Mouse (Mus musculus) MEL (cell line): ENCODE results near the gene Prrc2c. TPM values are rescaled to one million over a fixed set of nuclear protein-coding genes. Genes with fewer than 3 reads are reported as not detected.

Source experiments
- DNase-seq: peaks from one replicate; pipeline ENCODE4 v3.0.0; 2011; ENCODE audit warnings: low read depth, low spot score
- H3K27ac ChIP-seq: 2 replicates; pipeline ENCODE4 v1.5.1; 2012; ENCODE audit warnings: low read depth, mild to moderate bottlenecking, control low read depth, low read length, moderate library complexity; ENCODE audit not compliant: control insufficient read depth
- H3K27me3 ChIP-seq, 2 experiments: fragments of 150-350 bp in 1 of 2; sonication (generic) in 1 of 2; 2 replicates each; pipeline ENCODE4 v1.6.1; 2012; ENCODE audit warnings: low read length in 2 of 2, mild to moderate bottlenecking in 2 of 2, improper control_type of control experiment in 1 of 2, moderate library complexity in 1 of 2; ENCODE audit not compliant: insufficient read depth in 2 of 2, control insufficient read depth in 1 of 2
- H3K36me3 ChIP-seq, 2 experiments: 2 replicates each; pipeline ENCODE4 v1.6.1; 2012 to 2014; ENCODE audit warnings: low read length in 2 of 2, improper control_type of control experiment in 1 of 2, inconsistent platforms in 1 of 2, mild to moderate bottlenecking in 1 of 2; ENCODE audit not compliant: insufficient read depth in 2 of 2, control insufficient read depth in 1 of 2
- H3K4me1 ChIP-seq, 2 experiments: fragments of 150-350 bp in 1 of 2; sonication (generic) in 1 of 2; 2 replicates each; pipeline ENCODE4 v1.6.1; 2012; ENCODE audit warnings: low read length in 2 of 2, improper control_type of control experiment in 1 of 2, mild to moderate bottlenecking in 1 of 2; ENCODE audit not compliant: insufficient read depth in 2 of 2, control insufficient read depth in 1 of 2
- H3K4me3 ChIP-seq, 2 experiments: fragments of 150-350 bp in 1 of 2; sonication (generic) in 1 of 2; 2 replicates each; pipeline ENCODE4 v1.5.1; 2012; ENCODE audit warnings: low read depth in 2 of 2, low read length in 2 of 2, mild to moderate bottlenecking in 2 of 2, moderate library complexity in 2 of 2, control low read depth in 1 of 2, improper control_type of control experiment in 1 of 2; ENCODE audit not compliant: control insufficient read depth in 1 of 2, insufficient read depth in 1 of 2
- H3K79me2 ChIP-seq: 2 replicates; pipeline ENCODE4 v1.6.1; 2012; ENCODE audit warnings: mild to moderate bottlenecking, low read length, moderate library complexity; ENCODE audit not compliant: control insufficient read depth, poor library complexity, insufficient read depth
- H3K9ac ChIP-seq: 2 replicates; pipeline ENCODE4 v1.6.1; 2012; ENCODE audit warnings: low read depth, mild to moderate bottlenecking, control low read depth, low read length, moderate library complexity; ENCODE audit not compliant: control insufficient read depth, poor library complexity, severe bottlenecking
- H3K9me3 ChIP-seq: fragments of 150-350 bp; sonication (generic); replicated peaks from 2 replicates; pipeline ENCODE4 v1.6.1; 2012; ENCODE audit warnings: mild to moderate bottlenecking, low read length, improper control_type of control experiment, moderate library complexity; ENCODE audit not compliant: insufficient read depth
- BHLHE40 ChIP-seq: IDR thresholded peaks from 2 replicates; pipeline ENCODE4 v1.6.1; 2012; ENCODE audit warnings: low read depth, mild to moderate bottlenecking, inconsistent platforms, low read length, improper control_type of control experiment, borderline replicate concordance
- CHD1 ChIP-seq: IDR thresholded peaks from 2 replicates; pipeline ENCODE4 v1.6.1; 2012; ENCODE audit warnings: low read depth, mild to moderate bottlenecking, inconsistent platforms, low read length, improper control_type of control experiment
- CTCF ChIP-seq, 3 experiments: IDR thresholded peaks in 2 of 3; conservative IDR thresholded peaks in 1 of 3; 2 replicates each; pipeline ENCODE4 v1.5.1; 2011 to 2012; ENCODE audit warnings: low read length in 3 of 3, low read depth in 2 of 3, mild to moderate bottlenecking in 2 of 3, improper control_type of control experiment in 1 of 3, inconsistent platforms in 1 of 3, mixed read lengths in 1 of 3, moderate library complexity in 1 of 3; ENCODE audit not compliant: control insufficient read depth in 1 of 3, insufficient read depth in 1 of 3, poor library complexity in 1 of 3, severe bottlenecking in 1 of 3
- ELF1 ChIP-seq: IDR thresholded peaks from 2 replicates; pipeline ENCODE4 v1.6.1; 2014; ENCODE audit warnings: low read depth, mild to moderate bottlenecking, inconsistent platforms, low read length, improper control_type of control experiment, moderate library complexity
- ETS1 ChIP-seq: IDR thresholded peaks from 2 replicates; pipeline ENCODE4 v1.6.1; 2012; ENCODE audit warnings: low read depth, mild to moderate bottlenecking, inconsistent platforms, low read length, improper control_type of control experiment, moderate library complexity
- HCFC1 ChIP-seq: IDR thresholded peaks from 2 replicates; pipeline ENCODE4 v1.6.1; 2012; ENCODE audit warnings: low read depth, mild to moderate bottlenecking, inconsistent platforms, low read length, improper control_type of control experiment, moderate library complexity
- JUND ChIP-seq: IDR thresholded peaks from 2 replicates; pipeline ENCODE4 v1.6.1; 2011; ENCODE audit warnings: low read depth, mild to moderate bottlenecking, improper control_type of control experiment, low read length
- MEF2A ChIP-seq: IDR thresholded peaks from 2 replicates; pipeline ENCODE4 v1.6.1; 2014; ENCODE audit warnings: low read depth, mild to moderate bottlenecking, inconsistent platforms, low read length, improper control_type of control experiment; ENCODE audit not compliant: poor library complexity, insufficient replicate concordance, severe bottlenecking; ENCODE audit errors: extremely low read depth
- NELFE ChIP-seq: IDR thresholded peaks from 2 replicates; pipeline ENCODE4 v1.6.1; 2011; ENCODE audit warnings: low read depth, low read length, improper control_type of control experiment
- NRF1 ChIP-seq: IDR thresholded peaks from 2 replicates; pipeline ENCODE4 v1.6.1; 2014; ENCODE audit warnings: low read depth, mild to moderate bottlenecking, inconsistent platforms, low read length, improper control_type of control experiment, moderate library complexity; ENCODE audit not compliant: poor library complexity, insufficient read depth, severe bottlenecking
- POLR2AphosphoS2 ChIP-seq: IDR thresholded peaks from 2 replicates; pipeline ENCODE4 v1.6.1; 2011; ENCODE audit warnings: low read length, improper control_type of control experiment
- POLR2AphosphoS5 ChIP-seq: IDR thresholded peaks from 2 replicates; pipeline ENCODE4 v1.6.1; 2012; ENCODE audit warnings: low read depth, borderline replicate concordance, mild to moderate bottlenecking, inconsistent platforms, low read length, moderate library complexity, mixed read lengths
- RAD21 ChIP-seq: IDR thresholded peaks from 2 replicates; pipeline ENCODE4 v1.6.1; 2011; ENCODE audit warnings: mild to moderate bottlenecking, low read depth, low read length, improper control_type of control experiment
- RCOR1 ChIP-seq: IDR thresholded peaks from 2 replicates; pipeline ENCODE4 v1.6.1; 2012; ENCODE audit warnings: low read depth, mild to moderate bottlenecking, inconsistent platforms, low read length, improper control_type of control experiment
- SIN3A ChIP-seq: IDR thresholded peaks from 2 replicates; pipeline ENCODE4 v1.6.1; 2012; ENCODE audit warnings: low read length, improper control_type of control experiment, inconsistent platforms
- TBP ChIP-seq: IDR thresholded peaks from 2 replicates; pipeline ENCODE4 v1.8.0; 2011; ENCODE audit warnings: low read depth, low read length, improper control_type of control experiment
- TCF12 ChIP-seq: IDR thresholded peaks from 2 replicates; pipeline ENCODE4 v1.6.1; 2014; ENCODE audit warnings: low read depth, mild to moderate bottlenecking, inconsistent platforms, low read length, improper control_type of control experiment, moderate library complexity
- ZKSCAN1 ChIP-seq: IDR thresholded peaks from 2 replicates; pipeline ENCODE4 v1.6.1; 2012; ENCODE audit warnings: low read depth, mild to moderate bottlenecking, inconsistent platforms, low read length, improper control_type of control experiment, moderate library complexity
- polyA plus RNA-seq, 2 experiments: library from polyadenylated mRNA; stranded (reverse) in 1 of 2; unstranded in 1 of 2; fragments of >175 nt in 1 of 2; fragments of >200 nt in 1 of 2; gene quantifications; 2 replicates each; pipeline versions ENCODE4 v1.2.1 to v1.2.4; 2012; ENCODE audit warnings: low replicate concordance in 2 of 2, low read depth in 1 of 2; ENCODE audit not compliant: insufficient read length in 2 of 2, insufficient read depth in 1 of 2, missing spikeins in 1 of 2
- total RNA-seq: library from RNA; depleted of rRNA; stranded (reverse); fragments of 300-350 nt; gene quantifications from 2 replicates; pipeline ENCODE4 v1.2.3, GENCODE M21; 2012

Gene Prrc2c
- total and polyA plus RNA-seq, 3 experiments: 55.5 to 343 (median 142) TPM

DNA sequence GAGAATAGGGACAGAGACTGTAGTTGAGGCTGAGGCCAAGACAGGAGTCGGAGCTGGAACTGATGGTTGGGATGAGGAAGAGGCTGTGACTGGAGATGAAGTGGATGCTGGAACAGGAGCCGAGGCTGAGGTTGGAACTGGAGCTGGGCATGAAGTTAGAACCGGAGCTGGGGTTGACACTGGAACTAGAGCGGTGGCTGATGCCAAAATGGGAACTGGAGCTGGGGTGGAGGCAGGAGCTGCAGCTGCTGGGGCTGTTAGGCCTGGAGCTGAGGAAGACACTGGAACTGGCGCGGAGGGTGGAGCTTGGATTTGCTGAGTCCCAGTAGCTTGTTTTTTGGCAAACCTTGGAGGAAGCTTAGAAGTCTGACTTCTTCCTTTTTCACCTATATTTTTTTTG is 42.5 kb downstream of the Prrc2c start:
- Histone ChIP-seq H3K9me3 (no peaks in the 10 kb centered on the region), H3K9ac (no peak overlapping the region), H3K4me3 (no peak overlapping the region), H3K27me3 (no peaks in the 10 kb centered on the region), H3K27ac (no peak overlapping the region), H3K79me2 (no peaks in the 10 kb centered on the region; the same call in 1 of the 2 replicates), H3K36me3 (peaks cover 0 to 67% of the 10 kb centered on the region in 2 experiments; a peak in 2 of 4 replicates), H3K4me1 (no peaks in the 10 kb centered on the region)
- no peak for DNase-seq
- TF ChIP-seq CHD1 (no peak), ETS1 (no peak), RAD21 (no peak), MEF2A (no peak), CTCF (IDR thresholded peaks at IDR 0.05 in 2 of 3, conservative IDR thresholded peaks at IDR 0.05 in 1 of 3; ENCODE audit: control insufficient read depth in 1 of 3, insufficient read depth in 1 of 3, low read depth in 2 of 3, low read length in 3 of 3, poor library complexity in 1 of 3, severe bottlenecking in 1 of 3) (no peak), ZKSCAN1 (no peak), HCFC1 (no peak), NELFE (no peak), NRF1 (no peak), TBP (no peak), POLR2AphosphoS5 (no peak), POLR2AphosphoS2 (no peak)

DNA sequence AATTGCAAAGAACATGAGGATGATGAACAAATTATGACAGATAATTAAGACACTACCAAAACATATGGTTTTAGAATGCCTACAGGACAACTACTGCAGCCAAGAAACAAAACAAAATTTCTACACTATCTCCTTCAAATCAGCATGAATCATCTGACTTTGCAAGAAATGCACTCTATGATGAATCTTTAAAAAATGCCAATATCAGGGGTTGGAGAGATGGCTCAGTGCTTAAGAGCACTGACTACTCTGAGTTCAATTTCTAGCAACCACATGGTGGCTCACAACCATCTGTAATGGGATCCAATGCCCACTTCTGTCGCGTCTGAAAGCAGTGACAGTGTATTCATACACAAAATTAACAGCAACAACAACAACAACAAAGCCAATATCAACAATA is 46.6 kb downstream of the Prrc2c start:
- Histone ChIP-seq H3K4me3 (no peak overlapping the region), H3K9ac (no peak overlapping the region), H3K27me3 (no peaks in the 10 kb centered on the region), H3K36me3 (peaks cover 0 to 59% of the 10 kb centered on the region in 2 experiments; a peak in 2 of 4 replicates), H3K27ac (no peak overlapping the region), H3K79me2 (no peaks in the 10 kb centered on the region; the same call in 1 of the 2 replicates), H3K9me3 (no peaks in the 10 kb centered on the region), H3K4me1 (no peaks in the 10 kb centered on the region)
- no peak for DNase-seq
- TF ChIP-seq RCOR1: no peak
- no peak for TF ChIP-seq TCF12
- TF ChIP-seq NELFE: no peak
- TF ChIP-seq CTCF (IDR thresholded peaks at IDR 0.05 in 2 of 3, conservative IDR thresholded peaks at IDR 0.05 in 1 of 3; ENCODE audit: control insufficient read depth in 1 of 3, insufficient read depth in 1 of 3, low read depth in 2 of 3, low read length in 3 of 3, poor library complexity in 1 of 3, severe bottlenecking in 1 of 3): no peak
- TF ChIP-seq POLR2AphosphoS2: no peak
- TF ChIP-seq NRF1: no peak
- no peak for TF ChIP-seq JUND
- TF ChIP-seq SIN3A: no peak
- TF ChIP-seq BHLHE40: no peak
- no peak for TF ChIP-seq ELF1
- no peak for TF ChIP-seq CHD1
